Mouse (Mus musculus) telencephalon, adult 2 months (tissue): ENCODE data around the gene Pald1.
A peak's percentile ranks its signal among the peaks of the same experiment; 100 is the strongest.

ENCODE experiments used
- DNase-seq: peaks from one replicate; pipeline ENCODE4 v3.0.0-alpha.2; 2011; ENCODE audit warnings: low read depth, low spot score

The Pald1 gene

DNA sequence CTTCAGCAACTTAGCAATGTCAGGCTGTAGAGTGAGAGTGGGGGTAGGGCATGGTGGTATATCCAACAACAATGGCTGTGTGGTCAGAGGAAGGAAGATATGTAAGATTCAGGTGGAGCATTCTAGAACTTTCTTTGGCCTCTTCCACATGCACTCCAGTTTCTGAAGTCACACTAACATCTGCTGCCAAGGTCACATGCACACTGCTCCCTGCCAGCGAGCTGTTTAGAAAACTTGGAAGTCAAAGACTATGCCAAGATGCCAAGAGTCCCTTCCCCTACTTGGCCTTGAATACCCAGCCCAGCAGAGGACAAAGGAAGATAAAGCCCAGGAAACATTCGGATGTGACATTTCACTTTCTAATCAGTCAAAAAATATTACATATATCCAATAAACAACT is 19.6 kb upstream of the Pald1 start:
- DNase-seq = no peak

- DNase-seq = no peak
These were observed 19.1 kb upstream of the Pald1 start for GRCm38 (mm10) chr10:61402480-61402879.

GRCm38 (mm10) chr10:61400407-61400806 is 17.1 kb upstream of the Pald1 start:
- DNase-seq = no peak

- DNase-seq = peak; percentile 36
These were observed 15.9 kb upstream of the Pald1 start for GRCm38 (mm10) chr10:61399156-61399734.

GRCm38 (mm10) chr10:61398125-61398524 is 14.8 kb upstream of the Pald1 start:
- DNase-seq = no peak

DNA sequence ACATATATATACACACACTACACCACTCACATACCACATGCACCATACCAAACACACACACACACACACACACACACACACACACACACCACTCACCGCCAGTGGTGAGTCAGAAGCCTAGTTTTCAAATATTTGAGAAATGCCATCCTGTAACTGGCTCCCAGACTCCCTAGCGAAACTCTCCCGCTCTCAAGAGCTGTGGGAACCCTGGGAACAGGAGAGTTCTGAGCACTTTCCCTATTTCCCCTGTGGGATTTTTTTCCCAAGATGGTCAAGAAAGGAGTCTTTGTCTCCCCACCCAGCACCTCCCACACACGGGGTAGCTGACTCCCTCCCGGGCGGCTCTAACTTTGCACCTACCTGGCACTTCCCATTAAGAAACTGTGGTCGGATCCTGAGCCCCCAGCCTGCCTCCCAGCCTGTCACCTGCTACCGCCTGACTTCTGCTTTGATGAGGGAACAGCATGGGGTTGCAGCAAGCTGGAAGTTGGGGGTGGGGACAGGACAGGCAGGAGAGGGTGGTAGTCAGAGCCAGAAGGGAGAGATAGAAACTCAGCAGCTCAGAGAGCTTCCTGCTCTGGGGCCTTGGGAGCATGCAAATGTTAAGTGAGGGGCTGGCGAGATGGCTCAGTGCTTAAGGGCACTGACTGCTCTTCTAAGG is 11.3 kb upstream of the Pald1 start:
- no peak for DNase-seq

- no peak for DNase-seq
These were observed 9.3 kb upstream of the Pald1 start for GRCm38 (mm10) chr10:61392584-61392983.

GRCm38 (mm10) chr10:61390148-61390547 is 6.8 kb upstream of the Pald1 start:
- no peak for DNase-seq

GRCm38 (mm10) chr10:61389020-61389419 is 5.7 kb upstream of the Pald1 start:
- no peak for DNase-seq

DNA sequence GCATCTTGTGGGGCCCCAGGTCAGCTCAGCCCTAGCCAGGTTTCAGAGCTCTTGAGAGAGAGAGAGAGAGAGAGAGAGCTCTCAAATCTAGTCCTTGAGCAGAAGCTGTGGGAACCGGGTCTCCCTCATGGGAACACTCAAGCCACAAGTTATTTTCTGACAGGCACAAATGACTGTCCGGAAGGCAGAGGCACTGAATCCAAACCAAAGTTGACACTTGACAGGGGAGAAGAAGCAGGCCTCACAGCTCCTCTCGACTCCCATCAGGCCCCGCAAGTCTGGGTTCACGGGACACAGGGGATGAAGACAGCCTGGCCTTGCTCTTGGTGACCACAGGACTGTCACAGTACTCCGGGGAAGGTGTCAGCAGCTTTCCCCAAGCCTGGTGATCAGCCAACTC is 3.0 kb upstream of the Pald1 start:
- no peak for DNase-seq

DNA sequence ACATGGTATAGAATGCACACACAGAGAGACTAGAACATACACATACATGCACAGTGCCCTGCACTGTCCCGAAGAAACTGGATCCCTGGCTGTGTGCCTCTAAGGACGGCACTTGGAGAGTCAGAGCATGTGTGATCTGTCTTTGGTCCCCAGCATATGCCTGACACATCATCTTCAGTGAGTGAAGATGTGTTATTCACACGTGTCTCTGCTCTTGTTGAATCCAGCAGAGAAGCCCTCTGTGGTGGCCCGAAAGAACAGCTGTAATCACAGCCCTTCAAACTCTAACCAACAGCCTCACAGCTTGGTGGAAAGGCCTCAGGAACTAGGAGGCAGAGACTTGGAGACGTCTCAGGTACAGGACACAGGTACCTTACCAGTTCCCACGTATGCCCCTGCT is 1.8 kb upstream of the Pald1 start:
- no peak for DNase-seq

DNA sequence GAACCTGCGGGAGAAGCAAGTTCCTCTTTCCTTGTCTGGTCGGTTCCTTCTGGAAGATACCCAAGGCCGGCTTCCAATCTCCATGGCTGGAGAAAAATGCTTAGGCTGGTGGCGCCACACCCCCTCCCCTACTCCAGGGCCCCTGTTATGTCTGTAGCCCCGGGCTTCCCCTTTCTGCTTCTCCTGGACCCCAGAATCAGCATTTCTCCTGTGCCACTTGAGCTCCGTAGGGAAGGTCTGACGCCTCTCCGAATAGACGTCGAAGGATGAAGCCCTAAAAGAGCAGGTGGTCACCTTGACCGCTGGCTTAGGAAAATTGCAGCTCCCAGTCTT is 351 bp upstream of the Pald1 start:
- no peak for DNase-seq

DNA sequence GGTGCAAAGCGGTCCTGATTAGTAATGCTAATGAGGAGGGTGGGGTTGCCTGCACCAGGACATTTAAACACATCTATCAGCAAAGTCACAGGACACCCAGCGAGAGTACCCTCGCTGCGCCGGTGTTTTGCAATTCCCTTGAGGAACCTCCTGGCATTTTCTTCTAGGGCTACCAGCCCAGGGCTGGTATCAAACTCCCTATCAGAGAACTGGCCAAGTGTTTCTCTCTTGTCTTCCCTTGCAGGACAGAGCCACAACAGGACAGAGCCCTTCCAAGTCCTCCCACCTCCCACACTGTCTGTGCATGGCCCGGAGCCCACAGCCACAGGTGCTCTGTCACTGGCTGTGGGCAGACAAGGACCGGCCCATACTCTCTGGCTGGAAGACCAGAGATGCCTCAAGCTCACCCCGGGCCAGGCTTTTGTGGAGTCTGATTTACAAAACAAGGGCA is 1.0 kb downstream of the Pald1 start:
- DNase-seq = no peak

GRCm38 (mm10) chr10:61381823-61382222 is 1.5 kb downstream of the Pald1 start:
- DNase-seq = no peak

- no peak for DNase-seq
These were observed 3.1 kb downstream of the Pald1 start for GRCm38 (mm10) chr10:61380186-61380585.

GRCm38 (mm10) chr10:61379340-61380040 is 3.8 kb downstream of the Pald1 start:
- DNase-seq = no peak

DNA sequence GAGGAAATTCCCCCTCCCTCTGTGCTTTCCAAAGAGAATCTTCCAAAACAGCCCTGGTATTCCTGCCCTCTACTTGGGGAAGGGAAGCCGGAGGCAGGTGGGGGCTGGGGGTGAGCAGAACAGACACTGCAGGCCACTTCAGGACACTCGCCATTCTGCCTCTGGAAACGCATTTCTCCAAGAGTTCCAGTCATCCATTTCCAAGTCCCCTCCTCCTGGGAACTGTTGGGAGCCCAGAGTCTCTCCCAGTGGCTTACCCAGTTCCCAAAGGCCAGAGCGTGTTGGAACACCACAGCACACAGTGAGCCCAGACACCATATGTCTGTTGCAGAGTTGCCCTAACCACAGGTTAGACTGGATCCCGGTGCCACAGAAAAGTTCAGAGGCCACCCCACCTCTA is 4.6 kb downstream of the Pald1 start:
- DNase-seq = no peak

DNA sequence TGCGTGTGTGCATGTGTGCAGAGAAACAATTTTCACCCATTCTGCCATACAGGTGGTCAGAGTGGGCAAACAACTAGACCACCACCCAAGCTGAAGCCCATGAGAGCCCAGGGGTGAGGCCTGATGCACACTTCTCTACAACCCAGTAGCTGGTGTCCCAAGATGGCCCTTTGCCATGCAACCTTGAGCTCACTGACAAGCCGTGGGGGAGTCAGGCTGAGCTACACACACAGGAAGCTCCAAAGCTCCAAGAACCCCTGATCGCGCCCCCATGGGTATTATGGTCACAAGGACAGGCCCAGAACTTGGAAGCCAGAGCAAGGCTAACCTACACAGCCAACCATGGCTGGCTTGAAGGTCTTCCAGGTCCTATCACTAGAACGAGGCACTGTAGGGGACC is 5.3 kb downstream of the Pald1 start:
- DNase-seq = no peak

DNA sequence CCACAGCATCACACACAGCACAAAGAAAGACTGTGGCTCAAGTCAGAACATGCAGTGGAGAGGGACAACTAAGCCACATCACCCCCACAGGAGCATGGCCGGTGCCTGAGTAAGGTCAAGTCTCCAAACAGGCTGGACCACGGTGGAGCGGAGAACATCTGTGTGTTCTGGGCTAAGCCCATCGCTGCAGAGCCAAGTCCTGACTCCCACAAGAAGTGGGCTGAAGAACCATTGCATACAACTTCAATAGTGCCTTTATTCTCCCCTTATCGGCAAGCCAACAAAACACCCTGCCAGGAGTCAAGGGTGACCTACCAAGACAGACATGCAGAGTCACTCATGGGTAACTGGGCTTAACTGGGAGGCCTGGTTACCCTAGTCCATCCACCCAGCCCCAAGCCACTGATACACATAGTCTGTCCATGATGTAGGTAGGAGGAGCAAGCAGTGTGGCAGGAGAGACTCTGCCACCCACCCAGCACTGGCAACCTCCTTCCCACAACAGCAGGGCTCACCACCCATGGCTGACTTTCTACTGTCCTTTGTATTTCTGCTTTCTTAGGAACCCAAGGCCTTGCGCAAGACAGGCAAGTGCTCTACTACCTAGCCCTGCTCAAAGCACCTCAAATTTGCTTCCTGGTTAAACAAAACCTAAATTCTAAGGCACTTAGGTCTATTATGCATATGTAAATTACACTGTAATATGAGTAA is 8.4 kb downstream of the Pald1 start:
- no peak for DNase-seq

GRCm38 (mm10) chr10:61374076-61374475 is 9.3 kb downstream of the Pald1 start:
- DNase-seq = peak; percentile 19

GRCm38 (mm10) chr10:61372585-61372923 is 10.8 kb downstream of the Pald1 start:
- no peak for DNase-seq

- DNase-seq = no peak
These were observed 11.3 kb downstream of the Pald1 start for GRCm38 (mm10) chr10:61371884-61372584.
